Comparison of ENCODE assay signal across 20 mouse cellular contexts in genomic region chr11:44795767-44796166, GRCm38 (mm10).
DNase-seq lines count a peak whose midpoint lies in the region; ATAC-seq and TF ChIP-seq lines count a peak whose summit lies in the region.
"Had no signal": no experiment of that assay in that cellular context is flagged by ENCODE, and none has a peak within 500 bp of the region (broad histone marks: within the 10 kb centered on the region; RNA-seq: fewer than 3 reads in every experiment).

No protein-coding gene starts in this region.

- TF ChIP-seq CTCF in liver, adult 2 months (IDR thresholded peaks at IDR 0.05; ENCODE audit: low read depth, low read length): no peak
- TF ChIP-seq CTCF in gastrocnemius, adult 2 months (IDR thresholded peaks at IDR 0.05): no peak

- no peak overlapping the region for H3K9ac ChIP-seq in liver, adult 2 months (ENCODE audit: low read depth, low read length)
- H3K9ac ChIP-seq in liver, embryonic 12.5 days: no peak overlapping the region
- H3K9ac ChIP-seq: heart, embryonic 12.5 days; hindbrain, embryonic 15.5 days had no signal

- H3K4me1 ChIP-seq in liver, adult 2 months (ENCODE audit: control insufficient read depth, insufficient read depth, low read length): no peaks in the 10 kb centered on the region
- no peaks in the 10 kb centered on the region for H3K4me1 ChIP-seq in liver, embryonic 12.5 days
- peaks cover 38% of the 10 kb centered on the region for H3K4me1 ChIP-seq in hindbrain, embryonic 10.5 days (replicated peaks)
- H3K4me1 ChIP-seq: heart, embryonic 12.5 days had no signal

- H3K79me2 ChIP-seq in liver, adult 2 months (ENCODE audit: control insufficient read depth, insufficient read depth, low read length): no peaks in the 10 kb centered on the region

- H3K27me3 ChIP-seq in liver, adult 2 months (ENCODE audit: control insufficient read depth, insufficient read depth, low read length): no peaks in the 10 kb centered on the region; the same call in none of the 2 replicates
- no peaks in the 10 kb centered on the region for H3K27me3 ChIP-seq in liver, embryonic 12.5 days (replicated peaks)
- 0 out of 2 replicates have a peak, but pooled peaks cover 3% of the 10 kb centered on the region for H3K27me3 ChIP-seq in hindbrain, embryonic 10.5 days (ENCODE audit: insufficient read depth, poor library complexity, severe bottlenecking)
- H3K27me3 ChIP-seq: heart, embryonic 12.5 days; hindbrain, embryonic 15.5 days had no signal

- no peak overlapping the region for H3K4me2 ChIP-seq in liver, embryonic 12.5 days
- H3K4me2 ChIP-seq: heart, embryonic 12.5 days; hindbrain, embryonic 15.5 days had no signal

- H3K36me3 ChIP-seq in liver, adult 2 months (ENCODE audit: control insufficient read depth, insufficient read depth, low read length): no peaks in the 10 kb centered on the region
- H3K36me3 ChIP-seq in liver, embryonic 12.5 days: no peaks in the 10 kb centered on the region
- H3K36me3 ChIP-seq in hindbrain, embryonic 10.5 days: no peaks in the 10 kb centered on the region
- H3K36me3 ChIP-seq: embryonic facial prominence, embryonic 10.5 days; G1E; heart, embryonic 12.5 days; hindbrain, embryonic 15.5 days had no signal

- intact Hi-C loops in gastrocnemius, adult 2 months (cut with DNase I): no loop called here

- WGBS in liver, adult 2 months: 57% methylated on average over 3 of the region's 3 CpGs
- 65% methylated on average over 3 of the region's 3 CpGs for WGBS in liver, embryonic 12.5 days (ENCODE audit: insufficient replicate concordance)
- 89% methylated on average over 3 of the region's 3 CpGs for WGBS in hindbrain, embryonic 10.5 days

- H3K4me3 ChIP-seq in liver, adult 2 months (ENCODE audit: insufficient read depth, low read depth, low read length): no peak overlapping the region
- no peak overlapping the region for H3K4me3 ChIP-seq in liver, embryonic 12.5 days
- H3K4me3 ChIP-seq in gastrocnemius, adult 2 months: no peak overlapping the region
- no peak overlapping the region for H3K4me3 ChIP-seq in hindbrain, embryonic 10.5 days
- H3K4me3 ChIP-seq: embryonic facial prominence, embryonic 10.5 days; heart, adult 2 months; heart, embryonic 12.5 days; hindbrain, embryonic 15.5 days had no signal

- ATAC-seq in liver, embryonic 12.5 days: no peak
- ATAC-seq: CD4-positive, CD25-positive, alpha-beta regulatory T cell, adult 4 months; forebrain, embryonic 14.5 days; intestine, embryonic 16.5 days had no signal

- DNase-seq in cerebellum, adult 11 months: peak; percentile 28
- no peak for DNase-seq in cerebellum, adult 11-12 months
- DNase-seq in liver, adult 2 months (ENCODE audit: extremely low read depth, low read depth, low spot score): peak; percentile 2
- DNase-seq in cerebellum, postnatal 10 days: peak; percentile 74 to 76
- no peak for DNase-seq in kidney, postnatal 10 days
- DNase-seq in gastrocnemius, adult 2 months: no peak
- DNase-seq in hindbrain, embryonic 10.5 days (ENCODE audit: low spot score): no peak
- DNase-seq: adrenal gland, postnatal 10 days; B cell, adult 2 months; gastrocnemius, postnatal 10 days; heart, adult 2 months; kidney, adult 8-10 months had no signal

- no peaks in the 10 kb centered on the region for H3K9me3 ChIP-seq in liver, embryonic 12.5 days (replicated peaks)
- no peaks in the 10 kb centered on the region for H3K9me3 ChIP-seq in hindbrain, embryonic 10.5 days
- H3K9me3 ChIP-seq: embryonic facial prominence, embryonic 10.5 days; G1E; heart, embryonic 12.5 days; hindbrain, embryonic 15.5 days had no signal

- TF ChIP-seq POLR2A in liver, adult 2 months (IDR thresholded peaks at IDR 0.05; ENCODE audit: extremely low read depth, insufficient read depth, low read length): no peak

- no peak overlapping the region for H3K27ac ChIP-seq in liver, adult 2 months (replicated peaks; ENCODE audit: insufficient read depth, low read depth, low read length)
- no peak overlapping the region for H3K27ac ChIP-seq in liver, embryonic 12.5 days
- no peak overlapping the region for H3K27ac ChIP-seq in gastrocnemius, adult 2 months
- H3K27ac ChIP-seq in hindbrain, embryonic 10.5 days: no peak overlapping the region
- H3K27ac ChIP-seq: embryonic facial prominence, embryonic 10.5 days; heart, adult 2 months; hindbrain, embryonic 15.5 days had no signal

Comparison
In these comparisons a context has a peak if more than half of its experiments do, and no peak if none do; other contexts are left out.
1. DNase-seq: peak in cerebellum, adult 11 months (single experiment), liver, adult 2 months (single experiment) and cerebellum, postnatal 10 days (2 of 2); none in cerebellum, adult 11-12 months (single experiment), kidney, postnatal 10 days (single experiment), gastrocnemius, adult 2 months (single experiment) and hindbrain, embryonic 10.5 days (single experiment).